Mouse (Mus musculus) yolk sac, embryonic 10.5 days (tissue): ENCODE results near the gene Ky.

Experiments used
- DNase-seq: peaks from one replicate; pipeline ENCODE4 v3.0.0-alpha.2; 2017; ENCODE audit warnings: low spot score

Gene Ky

DNA sequence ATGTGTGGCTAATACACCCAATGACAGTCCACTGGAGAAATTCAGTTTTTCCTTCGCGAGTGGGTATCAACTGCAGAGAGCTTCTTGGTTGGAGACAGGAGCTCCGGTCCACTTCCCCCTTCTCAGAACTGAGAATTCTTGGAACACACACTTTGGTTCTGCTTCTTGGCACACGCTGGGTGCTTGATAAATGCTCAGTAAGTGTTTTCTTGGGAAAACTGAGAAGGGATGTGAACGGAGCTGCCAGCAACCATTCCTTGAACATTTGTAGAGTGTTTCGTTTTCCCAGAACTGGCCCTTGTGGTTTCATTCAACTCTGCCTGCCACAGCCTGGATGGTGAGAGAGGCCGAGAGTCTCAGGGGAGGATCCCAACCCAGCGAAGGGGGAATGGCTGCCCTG is 43.7 kb downstream of the Ky start:
- DNase-seq: no peak

GRCm38 (mm10) chr9:102551771-102552170 is 46.2 kb downstream of the Ky start:
- DNase-seq: no peak

DNA sequence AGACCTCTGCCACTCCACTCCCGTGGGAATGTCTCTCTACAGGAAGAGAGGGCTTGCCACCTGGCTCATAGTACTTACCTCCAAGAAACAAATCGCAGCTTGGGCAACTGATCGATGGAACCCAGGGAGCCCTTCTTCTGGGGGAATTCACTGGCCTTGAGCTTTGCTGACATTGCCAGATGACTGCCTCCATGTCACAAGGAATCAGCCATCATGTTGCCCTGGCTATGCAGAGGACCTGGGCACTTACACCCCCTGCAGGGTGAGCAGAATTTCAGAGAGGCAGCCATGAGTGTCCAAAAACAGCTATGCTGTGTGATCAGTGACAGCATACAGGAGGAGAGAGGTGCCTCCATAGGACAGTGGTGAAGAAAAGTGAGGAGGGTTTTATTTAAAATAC is 48.2 kb downstream of the Ky start:
- no peak for DNase-seq

DNA sequence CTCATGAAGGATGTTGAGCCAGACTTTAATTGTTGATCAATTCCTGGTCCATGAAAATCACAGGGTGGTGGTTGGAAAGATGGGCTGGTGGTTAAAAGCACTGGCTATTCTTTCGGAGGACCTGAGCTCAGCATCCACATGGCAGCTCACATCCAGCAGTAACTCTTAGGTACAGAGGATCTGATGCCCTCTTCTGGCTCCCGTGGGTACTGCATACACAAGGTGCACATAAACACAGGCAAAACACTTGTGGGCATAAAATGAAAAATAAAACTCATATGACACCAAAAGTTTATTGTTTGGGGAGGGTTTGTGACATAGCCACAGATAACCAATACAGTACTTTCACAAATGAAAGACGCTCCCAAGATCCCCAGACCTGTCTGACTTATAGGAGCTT is 52.9 kb downstream of the Ky start:
- no peak for DNase-seq

DNA sequence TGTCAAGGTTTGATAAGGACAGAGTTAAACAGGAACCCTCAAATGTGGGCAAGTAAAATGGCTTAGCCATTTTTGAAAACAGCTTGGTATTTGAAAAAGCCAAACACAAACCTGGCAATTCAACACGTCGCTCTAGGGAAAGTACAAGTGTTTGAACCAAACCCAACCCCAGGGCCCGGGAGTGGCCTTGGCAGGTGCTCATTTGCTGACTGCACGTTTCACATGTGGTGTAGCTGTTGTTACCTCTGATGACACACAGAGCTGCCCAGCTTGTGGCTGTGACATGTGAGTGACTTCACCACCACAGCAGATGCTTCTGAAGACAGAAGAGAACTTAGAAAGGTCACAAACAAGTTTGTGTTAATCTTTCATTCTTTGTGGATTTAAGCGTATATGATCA is 67.3 kb downstream of the Ky start:
- no peak for DNase-seq

- no peak for DNase-seq
Observed at GRCm38 (mm10) chr9:102577480-102577879, 71.9 kb downstream of the Ky start.

DNA sequence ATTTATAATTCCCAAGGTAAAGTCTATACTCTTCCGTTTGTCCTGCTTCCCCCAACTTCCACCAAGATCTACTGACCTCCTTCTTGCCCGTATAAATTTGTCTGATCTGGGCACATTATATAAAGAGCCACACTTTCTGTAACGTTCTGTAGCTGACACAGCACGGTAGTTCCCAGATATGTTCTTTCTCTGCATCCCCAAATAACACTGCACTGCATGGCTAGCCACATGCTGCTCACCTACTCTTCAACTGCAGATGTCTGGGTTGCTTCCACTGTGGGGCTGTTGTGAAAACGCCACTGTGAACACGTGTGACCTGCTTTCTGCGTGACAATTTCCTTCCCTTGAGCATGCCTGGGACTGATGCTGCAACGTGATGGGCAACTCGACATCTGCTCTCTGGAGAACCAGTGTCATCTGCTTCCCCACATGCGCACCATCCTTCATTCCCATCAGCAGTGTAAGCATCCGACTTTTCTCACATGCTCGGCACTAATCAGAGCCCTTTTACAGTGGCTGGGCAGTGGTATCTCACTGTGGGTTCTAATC is 76.4 kb downstream of the Ky start:
- no peak for DNase-seq

DNA sequence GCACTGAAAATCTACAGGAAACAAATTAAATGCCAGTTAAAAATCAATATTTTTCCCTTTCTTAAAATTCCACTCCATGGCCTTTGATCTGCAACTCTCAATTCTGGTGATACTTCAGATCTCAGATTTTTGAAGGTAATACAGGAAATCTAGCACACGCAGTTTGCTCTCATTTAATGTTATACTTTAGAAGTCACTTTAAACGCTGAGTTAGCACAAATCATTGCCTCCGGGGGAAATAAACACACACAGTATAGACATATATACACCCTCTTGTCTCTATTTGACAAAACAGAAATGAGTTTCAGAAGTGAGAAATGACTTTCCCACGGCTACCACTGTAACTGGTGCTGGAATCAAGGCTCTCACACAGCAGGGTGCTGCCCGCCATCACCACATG is 81.8 kb downstream of the Ky start:
- DNase-seq: no peak

DNA sequence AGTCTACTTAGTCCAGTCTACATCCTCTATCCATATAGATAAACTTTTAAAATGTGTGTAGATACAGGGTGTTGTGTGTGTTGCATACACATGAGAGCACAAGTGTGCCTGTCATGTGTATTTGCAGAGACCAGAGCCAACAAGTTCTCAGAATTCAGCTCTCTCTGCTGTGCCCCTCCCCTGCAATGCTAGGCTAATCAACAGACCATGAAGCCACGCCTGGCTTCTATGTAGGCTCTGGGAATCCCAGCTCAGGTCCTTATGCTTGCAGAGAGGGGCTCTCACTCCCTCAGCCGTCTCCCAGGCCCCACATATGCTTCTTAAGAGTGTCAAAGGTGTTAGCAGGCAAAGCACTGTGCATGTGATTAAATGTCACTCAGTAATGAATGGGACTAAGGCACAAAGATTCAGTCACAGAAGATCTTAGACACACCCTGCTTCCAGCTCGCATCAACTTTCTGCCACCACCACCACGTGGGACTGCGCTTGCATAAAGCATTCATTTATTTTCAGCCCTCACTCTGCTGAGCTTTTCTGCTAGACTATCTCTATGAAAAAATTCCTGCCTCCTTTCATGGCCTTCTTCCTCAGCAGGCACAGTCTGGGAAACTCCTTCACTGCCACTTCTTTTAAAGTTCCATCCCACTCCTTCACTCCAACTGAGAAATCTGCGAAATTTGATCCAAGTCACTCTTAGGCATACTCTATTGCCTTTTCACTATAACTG is 89.3 kb downstream of the Ky start:
- no peak for DNase-seq
